Mouse (Mus musculus): Measurements from ENCODE around the gene Cblc.
"Not testable (repeated sequence)": the region's sequence is repeated elsewhere in the genome, so short reads cannot be mapped to it uniquely, and the experiment has no call there.

The Cblc gene

DNA sequence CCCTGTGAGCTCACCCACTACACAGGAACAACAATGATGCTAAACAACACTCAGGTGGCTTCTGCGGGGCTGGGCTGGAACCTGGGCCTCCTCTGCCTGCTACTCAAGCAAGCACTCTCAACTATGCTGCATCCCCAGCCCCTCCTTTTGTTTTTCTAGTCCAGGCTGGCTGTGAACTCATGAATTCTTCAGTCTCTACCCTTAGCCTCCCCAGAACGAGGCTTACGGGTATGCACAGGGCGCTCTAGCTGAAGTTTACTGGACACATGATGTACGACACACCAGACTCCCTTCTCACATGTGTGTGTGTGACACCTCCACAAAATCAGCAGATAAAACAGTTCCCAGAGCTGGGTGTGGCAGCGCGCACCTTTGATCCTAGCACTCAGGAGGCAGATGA is 22.3 kb upstream of the Cblc start:
- no peak for DNase-seq (ENCODE audit: low read depth, low spot score)

GRCm38 (mm10) chr7:19818440-19818839 is 21.8 kb upstream of the Cblc start:
- DNase-seq (ENCODE audit: low read depth, low spot score) = no peak

- DNase-seq (ENCODE audit: low read depth, low spot score) = peak; percentile 53
Observed at GRCm38 (mm10) chr7:19817382-19818105, 20.9 kb upstream of the Cblc start.

DNA sequence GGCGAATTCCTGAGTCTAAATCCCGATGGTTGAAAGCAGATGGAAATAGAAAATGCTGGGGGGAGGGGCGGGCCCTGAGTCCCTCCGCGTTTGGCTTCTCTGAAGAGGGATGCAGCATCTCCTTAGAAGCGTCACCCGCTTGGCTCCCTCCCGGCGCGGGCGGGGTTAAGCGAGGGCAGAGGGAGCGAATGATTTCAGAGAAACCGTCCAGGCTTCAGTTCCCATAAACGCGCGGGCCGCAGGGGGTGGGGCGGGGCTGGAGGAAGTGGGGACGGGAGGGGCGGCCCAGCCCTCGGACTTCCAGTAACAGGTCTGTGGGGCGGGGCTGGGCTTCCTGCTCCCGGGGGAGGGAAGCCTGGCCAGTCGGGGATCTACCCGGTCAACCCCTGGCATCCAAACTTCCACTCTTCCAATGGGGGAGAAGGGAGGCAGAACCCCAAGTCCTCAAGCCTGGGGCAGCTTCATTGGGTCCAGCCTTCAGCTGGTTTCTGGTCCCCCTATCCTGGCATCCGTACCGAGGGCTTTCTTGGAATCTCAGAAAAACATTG is 19.7 kb upstream of the Cblc start:
- DNase-seq (ENCODE audit: low read depth, low spot score) = peak; percentile 61

- DNase-seq (ENCODE audit: low read depth, low spot score) = peak; percentile 8
Observed at GRCm38 (mm10) chr7:19815296-19816223, 19.0 kb upstream of the Cblc start.

- DNase-seq (ENCODE audit: low read depth, low spot score) = no peak
Observed at GRCm38 (mm10) chr7:19813579-19814122, 17.0 kb upstream of the Cblc start.

DNA sequence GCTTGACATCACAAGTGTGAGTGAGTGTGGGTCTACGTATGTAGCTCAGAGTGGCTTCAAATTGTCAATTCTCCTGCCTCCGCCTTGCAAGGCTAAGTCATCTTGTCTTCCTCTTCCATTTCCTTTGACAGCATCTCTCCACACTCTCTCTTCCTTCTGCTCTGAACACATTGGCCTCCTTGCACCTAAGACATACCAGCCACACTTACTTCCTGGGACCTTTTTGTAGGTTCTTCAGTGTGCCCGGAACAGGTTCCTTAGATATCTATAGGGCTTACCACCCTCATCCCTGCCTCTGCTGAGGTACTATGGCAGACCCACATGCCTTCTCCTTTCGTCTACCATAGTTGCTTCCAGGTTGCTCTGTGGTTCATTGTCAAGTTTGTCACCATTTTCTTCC is 16.6 kb upstream of the Cblc start:
- no peak for DNase-seq (ENCODE audit: low read depth, low spot score)

DNA sequence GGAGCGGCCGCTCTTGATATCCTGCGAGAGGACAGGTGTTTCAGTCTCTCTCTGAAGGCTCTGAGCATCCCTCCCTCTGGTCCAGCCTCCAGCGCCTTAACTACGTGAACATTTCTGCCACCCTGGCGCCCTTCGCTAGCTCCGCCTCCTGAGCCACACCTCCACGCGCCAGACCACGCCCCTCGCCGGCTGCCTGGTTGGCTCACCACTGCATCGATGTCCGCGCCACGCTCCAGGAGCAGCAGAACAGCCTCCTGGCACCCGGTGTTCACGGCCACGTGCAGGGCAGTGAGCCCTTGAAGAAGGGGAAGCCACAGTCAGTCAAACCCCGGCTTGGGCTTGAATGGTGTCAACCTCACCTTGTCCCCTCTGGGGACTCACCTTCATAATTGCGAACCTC is 14.5 kb upstream of the Cblc start:
- DNase-seq (ENCODE audit: low read depth, low spot score) = peak; percentile 48

DNA sequence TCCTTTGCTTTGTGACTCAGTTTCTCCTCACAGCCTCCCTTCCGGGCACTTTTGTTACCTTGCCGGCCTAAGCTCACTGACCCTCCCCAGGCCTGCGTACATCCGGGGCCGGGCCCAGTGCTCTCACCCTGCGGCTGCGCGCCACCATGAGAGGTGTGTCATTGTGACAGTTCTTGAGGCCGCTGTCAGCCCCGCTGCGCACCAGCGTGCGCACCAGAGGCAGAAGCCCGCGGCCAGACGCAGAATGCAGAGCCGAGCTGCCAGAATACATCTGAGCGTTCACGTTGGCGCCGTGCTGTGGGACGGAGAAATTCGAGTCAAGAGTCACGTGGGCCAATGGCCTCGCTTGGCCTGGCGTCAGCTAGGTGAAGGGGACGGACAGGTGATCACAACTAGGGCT is 12.8 kb upstream of the Cblc start:
- DNase-seq (ENCODE audit: low read depth, low spot score) = peak; percentile 58

GRCm38 (mm10) chr7:19806356-19806969 is 9.9 kb upstream of the Cblc start:
- DNase-seq (ENCODE audit: low read depth, low spot score) = no peak

DNA sequence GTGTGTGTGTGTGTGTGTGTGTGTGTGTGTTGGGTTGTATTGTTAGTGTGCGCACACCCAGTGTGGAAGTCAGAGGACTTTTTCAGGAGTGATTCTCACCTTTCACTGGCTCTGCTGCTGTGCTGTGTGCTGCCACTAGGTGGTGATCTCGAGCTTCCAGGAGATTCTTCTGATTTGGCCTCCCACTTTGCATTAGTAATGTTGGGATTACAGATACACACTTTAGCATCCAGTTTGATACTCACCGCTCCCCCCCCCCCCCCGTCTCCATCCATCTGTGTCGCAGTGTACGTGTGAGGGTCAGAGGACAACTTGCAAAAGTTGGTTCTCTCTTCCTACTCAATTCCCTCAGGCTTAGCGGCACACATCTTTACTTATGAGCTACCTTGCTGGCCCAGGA is 6.4 kb upstream of the Cblc start:
- peak; percentile 58 for DNase-seq (ENCODE audit: low read depth, low spot score)

GRCm38 (mm10) chr7:19800764-19801163 is 4.2 kb upstream of the Cblc start:
- DNase-seq (ENCODE audit: low read depth, low spot score) = peak; percentile 61

- DNase-seq (ENCODE audit: low read depth, low spot score) = no peak
Observed at GRCm38 (mm10) chr7:19796254-19796653, 355 bp downstream of the Cblc start.

GRCm38 (mm10) chr7:19795236-19795635 is 1.4 kb downstream of the Cblc start:
- no peak for DNase-seq (ENCODE audit: low read depth, low spot score)

GRCm38 (mm10) chr7:19792701-19793630 is 3.6 kb downstream of the Cblc start:
- DNase-seq (ENCODE audit: low read depth, low spot score) = peak; percentile 15

- not testable (repeated sequence) for DNase-seq (ENCODE audit: low read depth, low spot score)
Observed at GRCm38 (mm10) chr7:19791504-19791903, 5.1 kb downstream of the Cblc start.

DNA sequence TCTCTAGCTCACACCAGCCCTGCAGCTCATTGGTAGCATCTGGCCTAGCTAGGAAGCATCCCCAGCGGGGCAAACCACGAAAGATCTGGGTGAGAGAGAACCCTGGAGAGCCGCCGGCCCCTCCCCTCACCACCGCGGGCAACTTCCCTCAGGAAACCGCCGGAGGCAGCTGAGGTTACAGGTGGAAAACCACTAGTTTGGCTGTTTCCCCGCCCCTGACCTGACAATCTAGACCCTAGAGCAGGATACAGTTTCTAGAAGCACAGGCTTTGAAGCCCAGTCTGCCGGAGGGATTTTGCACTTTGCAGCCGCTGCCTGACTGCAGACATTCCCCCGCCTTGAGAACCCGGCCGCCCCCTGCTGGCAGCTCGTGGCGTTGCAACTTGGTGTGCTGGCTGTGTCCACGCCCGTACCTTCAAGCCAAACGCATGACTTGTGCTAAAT is 6.7 kb downstream of the Cblc start:
- peak; percentile 87 for DNase-seq (ENCODE audit: low read depth, low spot score)

DNA sequence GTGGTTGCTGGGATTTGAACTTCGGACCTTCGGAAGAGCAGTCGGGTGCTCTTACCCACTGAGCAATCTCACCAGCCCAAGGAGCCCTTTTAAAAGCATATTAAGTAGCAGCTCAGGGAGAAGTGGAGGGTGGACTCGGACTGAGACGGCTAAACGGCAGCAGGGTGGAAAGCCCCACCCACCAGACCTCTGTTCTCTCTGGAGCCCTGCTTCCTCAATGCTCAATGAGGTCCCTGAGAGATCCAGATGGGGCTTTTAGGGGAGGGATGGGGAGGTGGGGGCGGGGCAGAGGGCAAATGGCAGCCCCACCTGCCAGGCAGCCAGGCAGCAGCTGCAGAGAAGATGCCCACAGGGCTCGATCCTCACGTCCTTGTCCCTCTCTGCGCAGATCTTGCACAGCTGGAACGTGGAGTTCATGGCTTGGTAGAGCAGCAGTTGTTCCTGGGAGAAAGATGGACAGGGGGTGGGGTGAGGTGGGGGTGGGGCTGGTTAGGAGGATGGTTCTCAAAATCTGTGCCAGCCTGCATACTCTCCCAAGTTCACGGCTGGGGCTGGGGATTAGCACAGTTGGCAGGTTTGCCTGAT is 10.6 kb downstream of the Cblc start:
- no peak for DNase-seq (ENCODE audit: low read depth, low spot score)

- no peak for DNase-seq (ENCODE audit: low read depth, low spot score)
Observed at GRCm38 (mm10) chr7:19784764-19785535, 11.7 kb downstream of the Cblc start.
